Mouse (Mus musculus) forebrain, embryonic 11.5 days (tissue): ENCODE results near the gene C2cd2l. TPM values are rescaled to one million over a fixed set of nuclear protein-coding genes. Genes with fewer than 3 reads are reported as not detected.
"Not testable (repeated sequence)": the region's sequence is repeated elsewhere in the genome, so short reads cannot be mapped to it uniquely, and the experiment has no call there.

Experiments used
- ATAC-seq: fragments of 200-750 bp; cut with Nextera tagmentation; replicated peaks from 2 replicates; pipeline ENCODE4 v1.8.0; 2017; ENCODE audit warnings: moderate TSS enrichment; ENCODE audit not compliant: low FRiP score
- DNase-seq: peaks from one replicate; pipeline ENCODE4 v3.0.0-alpha.2; 2017; ENCODE audit warnings: low spot score
- H3K27ac ChIP-seq: fragments of 300-500 bp; sonication (generic); 2 replicates; pipeline ENCODE4 v1.5.1; 2014; ENCODE audit warnings: low read depth, low read length
- H3K27me3 ChIP-seq: fragments of 300-500 bp; sonication (generic); 2 replicates; pipeline ENCODE4 v1.6.1; 2014; ENCODE audit warnings: mild to moderate bottlenecking, low read length, mixed read lengths; ENCODE audit not compliant: control insufficient read depth, insufficient read depth
- H3K36me3 ChIP-seq: fragments of 300-500 bp; sonication (generic); 2 replicates; pipeline ENCODE4 v1.6.1; 2014; ENCODE audit warnings: mild to moderate bottlenecking, low read length, moderate library complexity, mixed read lengths; ENCODE audit not compliant: control insufficient read depth, insufficient read depth
- H3K4me1 ChIP-seq: fragments of 300-500 bp; sonication (generic); replicated peaks from 2 replicates; pipeline ENCODE4 v1.6.1; 2014; ENCODE audit warnings: low read length, mixed read lengths; ENCODE audit not compliant: control insufficient read depth, insufficient read depth
- H3K4me2 ChIP-seq: fragments of 300-500 bp; sonication (generic); 2 replicates; pipeline ENCODE4 v1.6.1; 2014; ENCODE audit warnings: low read depth, mild to moderate bottlenecking, low read length, moderate library complexity, mixed read lengths; ENCODE audit not compliant: severe bottlenecking
- H3K4me3 ChIP-seq: fragments of 300-500 bp; sonication (generic); 2 replicates; pipeline ENCODE4 v1.5.1; 2014; ENCODE audit warnings: low read depth, low read length
- H3K9ac ChIP-seq: fragments of 300-500 bp; sonication (generic); 2 replicates; pipeline ENCODE4 v1.6.1; 2014; ENCODE audit warnings: low read length
- H3K9me3 ChIP-seq: fragments of 300-500 bp; sonication (generic); 2 replicates; pipeline ENCODE4 v1.6.1; 2016; ENCODE audit warnings: low read length, mixed read lengths; ENCODE audit not compliant: control insufficient read depth
- WGBS: fragments of 180-500 bp; shearing (Covaris S2); extraction: QIAGEN DNeasy Blood & Tissue Kit; methylation state at CpG from one replicate; pipeline ENCODE4 v1.1.7; 2014; 5-methylcytosine and 5-hydroxymethylcytosine counted together
- polyA plus RNA-seq: library from polyadenylated mRNA; unstranded; fragments of >200 nt; fragmentation: Nextera tagmentation; extraction: Ambion mirVana; gene quantifications from 2 replicates; pipeline ENCODE4 v1.2.1, GENCODE M21; 2014

The C2cd2l gene
- polyA plus RNA-seq, 1 experiment from 2014 or later, result 12.2 TPM

- not testable (repeated sequence) for H3K9ac ChIP-seq, H3K27ac ChIP-seq, H3K4me1 ChIP-seq, ATAC-seq, H3K9me3 ChIP-seq, H3K4me3 ChIP-seq, H3K4me2 ChIP-seq, DNase-seq, H3K27me3 ChIP-seq
- WGBS, result 90% methylated on average over 3 of the region's 3 CpGs
- peaks cover 11% of the 10 kb centered on the region; the same call in 1 of the 2 replicates for H3K36me3 ChIP-seq
Observed at GRCm38 (mm10) chr9:44300001-44300400, 20.1 kb downstream of the C2cd2l start.

DNA sequence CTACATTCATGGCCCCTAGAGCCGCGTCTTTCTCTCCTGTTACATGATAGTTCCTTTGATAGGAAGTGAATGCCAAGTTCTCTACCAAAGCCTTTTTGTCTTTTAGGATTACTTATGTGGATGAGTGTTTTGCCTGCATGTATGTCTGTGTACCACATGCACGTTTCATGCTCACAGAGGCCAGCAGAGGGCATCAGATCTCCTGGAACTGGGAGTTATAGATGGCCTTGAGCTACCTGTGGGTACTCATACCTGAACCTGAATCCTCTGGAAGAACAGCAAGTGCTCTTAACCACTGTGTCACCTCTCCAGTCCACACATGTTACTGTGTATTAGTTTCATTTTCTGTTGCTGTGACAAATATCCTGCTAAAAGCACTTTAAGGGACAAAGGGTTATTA, 27.6 kb downstream of the C2cd2l start:
- no peak for ATAC-seq
- Histone ChIP-seq H3K4me3 (no peak overlapping the region), H3K4me2 (no peak overlapping the region), H3K27ac (no peak overlapping the region), H3K36me3 (no peaks in the 10 kb centered on the region; the same call in 1 of the 2 replicates), H3K27me3 (no peaks in the 10 kb centered on the region), H3K9me3 (no peaks in the 10 kb centered on the region; the same call in 1 of the 2 replicates), H3K4me1 (peaks cover 7% of the 10 kb centered on the region; the same call in 1 of the 2 replicates), H3K9ac (no peak overlapping the region)
- DNase-seq, result no peak
- WGBS, result 72% methylated on average over 3 of the region's 3 CpGs

GRCm38 (mm10) chr9:44288959-44289291, 31.2 kb downstream of the C2cd2l start:
- peak overlapping the region; percentile 97 for H3K4me2 ChIP-seq
- peaks cover 12% of the 10 kb centered on the region for H3K4me1 ChIP-seq
- H3K4me3 ChIP-seq, result peak overlapping the region; percentile 72
- WGBS, result 5% methylated on average over 11 of the region's 11 CpGs
- H3K9me3 ChIP-seq, result no peaks in the 10 kb centered on the region; the same call in 1 of the 2 replicates
- no peak for DNase-seq
- 0 out of 2 replicates have a peak overlapping the region, but pooled peaks have one; percentile 80 for H3K9ac ChIP-seq
- H3K27ac ChIP-seq, result no peak overlapping the region
- H3K27me3 ChIP-seq, result no peaks in the 10 kb centered on the region
- no peak for ATAC-seq
- H3K36me3 ChIP-seq, result no peaks in the 10 kb centered on the region

GRCm38 (mm10) chr9:44288076-44288958, 31.8 kb downstream of the C2cd2l start, which contains the start of gene Abcg4:
Gene Abcg4 (minus strand): TSS chr9:44288615.
- ATAC-seq (peak; percentile 72), DNase-seq (peak; percentile 73)
- peak within 1 kb of the TSS; percentile 80 for H3K9ac ChIP-seq
- H3K4me1 ChIP-seq, result peaks cover 12% of the 10 kb centered on the region
- H3K4me3 ChIP-seq, result peak within 1 kb of the TSS; percentile 72
- H3K36me3 ChIP-seq, result no peaks in the 10 kb centered on the region
- no peaks in the 10 kb centered on the region; the same call in 1 of the 2 replicates for H3K9me3 ChIP-seq
- no peaks in the 10 kb centered on the region for H3K27me3 ChIP-seq
- 1% methylated on average over 38 of the region's 38 CpGs for WGBS
- 0 out of 2 replicates have a peak within 1 kb of the TSS, but pooled peaks have one; percentile 18 for H3K27ac ChIP-seq
- H3K4me2 ChIP-seq, result peak within 1 kb of the TSS; percentile 97

- Histone ChIP-seq H3K9me3 (no peaks in the 10 kb centered on the region; the same call in 1 of the 2 replicates), H3K27ac (0 out of 2 replicates have a peak overlapping the region, but pooled peaks have one; percentile 18), H3K4me2 (peak overlapping the region; percentile 97), H3K9ac (peak overlapping the region; percentile 80), H3K4me1 (peaks cover 12% of the 10 kb centered on the region), H3K4me3 (peak overlapping the region; percentile 72), H3K36me3 (no peaks in the 10 kb centered on the region), H3K27me3 (no peaks in the 10 kb centered on the region)
- peak; percentile 80 for DNase-seq
- under 1% methylated on average over 46 of the region's 47 CpGs for WGBS
- peak; percentile 56 for ATAC-seq
Observed at GRCm38 (mm10) chr9:44287401-44288075, 32.5 kb downstream of the C2cd2l start.

- Histone ChIP-seq H3K27me3 (no peaks in the 10 kb centered on the region), H3K4me1 (peaks cover 12% of the 10 kb centered on the region), H3K27ac (no peak overlapping the region), H3K4me2 (peak overlapping the region; percentile 97), H3K9ac (peak overlapping the region; percentile 80), H3K36me3 (no peaks in the 10 kb centered on the region), H3K4me3 (peak overlapping the region; percentile 72), H3K9me3 (no peaks in the 10 kb centered on the region; the same call in 1 of the 2 replicates)
- DNase-seq, result no peak
- WGBS, result 6% methylated on average over 11 of the region's 11 CpGs
- no peak for ATAC-seq
Observed at GRCm38 (mm10) chr9:44287003-44287400, 33.1 kb downstream of the C2cd2l start.

DNA sequence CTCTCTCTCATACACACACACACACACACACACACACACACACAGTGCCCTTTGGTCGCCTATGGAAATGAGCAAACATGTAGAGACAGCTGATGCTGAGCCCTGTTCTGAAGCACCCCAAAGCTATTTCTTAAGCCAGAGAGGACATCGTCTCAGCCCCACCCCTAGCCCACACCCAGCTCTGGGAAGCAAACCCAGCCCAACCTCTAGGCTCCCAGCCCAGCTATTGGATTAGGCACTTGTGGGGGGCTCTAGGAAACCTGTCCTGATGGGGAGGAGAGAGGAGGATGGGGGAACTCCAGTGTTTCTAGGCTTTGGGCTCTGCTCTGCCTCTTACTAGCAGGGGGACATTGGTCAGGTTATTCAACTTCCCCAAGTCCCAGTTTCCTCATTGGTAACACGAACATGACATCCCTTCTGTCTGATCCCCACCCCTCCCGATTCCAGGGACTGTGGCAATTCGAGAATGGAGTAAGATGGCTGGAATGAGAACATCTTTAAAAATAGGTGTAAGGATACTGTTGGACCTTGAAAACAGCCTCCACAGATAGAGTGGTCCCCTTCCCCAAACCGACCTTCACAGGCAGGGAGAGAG, 33.7 kb downstream of the C2cd2l start:
- H3K4me1 ChIP-seq, result peaks cover 12% of the 10 kb centered on the region
- DNase-seq (no peak), ATAC-seq (no peak)
- no peak overlapping the region for H3K4me3 ChIP-seq
- no peaks in the 10 kb centered on the region for H3K27me3 ChIP-seq
- H3K27ac ChIP-seq, result no peak overlapping the region
- no peaks in the 10 kb centered on the region; the same call in 1 of the 2 replicates for H3K9me3 ChIP-seq
- no peak overlapping the region for H3K9ac ChIP-seq
- 9% methylated on average over 6 of the region's 6 CpGs for WGBS
- H3K36me3 ChIP-seq, result no peaks in the 10 kb centered on the region
- H3K4me2 ChIP-seq, result no peak overlapping the region; the same call in 1 of the 2 replicates

GRCm38 (mm10) chr9:44283183-44283582, 36.9 kb downstream of the C2cd2l start:
- no peak overlapping the region for H3K4me2 ChIP-seq
- no peak overlapping the region for H3K27ac ChIP-seq
- ATAC-seq, result no peak
- no peaks in the 10 kb centered on the region for H3K9me3 ChIP-seq
- H3K9ac ChIP-seq, result no peak overlapping the region
- DNase-seq, result no peak
- no peaks in the 10 kb centered on the region for H3K27me3 ChIP-seq
- peaks cover 5% of the 10 kb centered on the region for H3K4me1 ChIP-seq
- WGBS, result 82% methylated on average over 5 of the region's 5 CpGs
- no peaks in the 10 kb centered on the region for H3K36me3 ChIP-seq
- H3K4me3 ChIP-seq, result no peak overlapping the region
